Comparison of ENCODE assay signal across 8 mouse cellular contexts in genomic region chr7:140955758-140956555, GRCm38 (mm10). TPM values are rescaled to one million over a fixed set of nuclear protein-coding genes. Genes with fewer than 3 reads are reported as not detected.
A peak's percentile ranks its signal among the peaks of the same experiment; 100 is the strongest.
DNase-seq lines count a peak whose midpoint lies in the region; ATAC-seq lines count a peak whose summit lies in the region.

Gene Gm45717, minus strand, starts transcription at chr7:140955937.
Gene Ifitm2, minus strand, starts transcription at chr7:140955987.

- ATAC-seq in common myeloid progenitor, adult 5-6 weeks (replicated peaks; ENCODE audit: low read depth, poor library complexity, severe bottlenecking) = peak; percentile 76
- peak; percentile 35 for ATAC-seq in inflammation-experienced regulatory T-cells, adult 6 months
- ATAC-seq in liver, embryonic 11.5 days (replicated peaks; ENCODE audit: low FRiP score) = peak; percentile 65
- peak; percentile 30; the same call in 1 of the 2 replicates for ATAC-seq in monocyte, adult 5-6 weeks (replicated peaks; ENCODE audit: insufficient number of reproducible peaks, low FRiP score, low TSS enrichment, poor library complexity, severe bottlenecking)

- peak within 1 kb of the TSS; percentile 63 for H3K27ac ChIP-seq in liver, embryonic 11.5 days (ENCODE audit: low read depth, low read length)

- H3K4me1 ChIP-seq in liver, embryonic 11.5 days (replicated peaks; ENCODE audit: control insufficient read depth, insufficient read depth, low read length) = peaks cover 12% of the 10 kb centered on the region

- no peaks in the 10 kb centered on the region for H3K27me3 ChIP-seq in liver, embryonic 11.5 days (replicated peaks; ENCODE audit: control insufficient read depth, insufficient read depth, low read length)

- H3K9me3 ChIP-seq in liver, embryonic 11.5 days (ENCODE audit: control insufficient read depth, low read length) = no peaks in the 10 kb centered on the region

- DNase-seq in frontal cortex, postnatal 36 days (ENCODE audit: low spot score in 2 of 2) = peak; percentile 47 to 60
- DNase-seq in frontal cortex, postnatal 25 days (ENCODE audit: low spot score in 2 of 2) = no peak
- DNase-seq in gastrocnemius, postnatal 4 days (ENCODE audit: low spot score in 2 of 2) = peak; percentile 68 to 83
- DNase-seq in liver, embryonic 11.5 days (ENCODE audit: low spot score) = peak; percentile 56
- DNase-seq in thymus, postnatal 4 days = no peak

- 14% methylated on average over 11 of the region's 11 CpGs for WGBS in liver, embryonic 11.5 days

- H3K36me3 ChIP-seq in liver, embryonic 11.5 days (ENCODE audit: control insufficient read depth, insufficient read depth, low read length) = no peaks in the 10 kb centered on the region

- H3K4me2 ChIP-seq in liver, embryonic 11.5 days = peak within 1 kb of the TSS; percentile 70

- peak within 1 kb of the TSS; percentile 58 for H3K4me3 ChIP-seq in liver, embryonic 11.5 days (ENCODE audit: low read depth, low read length)

- H3K9ac ChIP-seq in liver, embryonic 11.5 days (ENCODE audit: low read depth, low read length) = peak within 1 kb of the TSS; percentile 61

RNA-seq across cellular contexts. Expression of gene Gm45717, which starts in this region (rescaled TPM):
- total RNA-seq in common myeloid progenitor, adult 5-6 weeks (2017) = 0.96 TPM in 1 of 2 replicates, not detected in the other
- total RNA-seq in gastrocnemius, postnatal 4 days (2021) = not detected
- polyA plus RNA-seq in inflammation-experienced regulatory T-cells, adult 6 months (2017; shearing (Covaris generic)) = not detected
- not detected in 2 replicates for polyA plus RNA-seq in liver, embryonic 11.5 days (2014; fragmentation: Nextera tagmentation; extraction: Ambion mirVana)
- total RNA-seq in monocyte, adult 5-6 weeks (2017) = not detected in 3 replicates

RNA-seq across cellular contexts. Expression of gene Ifitm2, which starts in this region (rescaled TPM):
- 275 and 332 TPM in 2 replicates for total RNA-seq in common myeloid progenitor, adult 5-6 weeks (2017)
- total RNA-seq in gastrocnemius, postnatal 4 days (2021) = 100 to 1,000 TPM; 238 to 274 TPM
- 10 to 100 TPM; 60.0 to 93.0 (median 74.2) TPM for polyA plus RNA-seq in inflammation-experienced regulatory T-cells, adult 6 months (2017; shearing (Covaris generic))
- polyA plus RNA-seq in liver, embryonic 11.5 days (2014; fragmentation: Nextera tagmentation; extraction: Ambion mirVana) = 478 and 500 TPM in 2 replicates
- 203 to 367 TPM (median 305 TPM) in 3 replicates for total RNA-seq in monocyte, adult 5-6 weeks (2017)

Comparison
In these comparisons a context has a peak if more than half of its experiments do, and no peak if none do; other contexts are left out.
1. DNase-seq: peak in frontal cortex, postnatal 36 days (2 of 2), gastrocnemius, postnatal 4 days (2 of 2) and liver, embryonic 11.5 days (single experiment); none in frontal cortex, postnatal 25 days (0 of 2) and thymus, postnatal 4 days (single experiment).
2. Peak in every context shown above with its lines, with median percentiles within 50 percentile points of each other: ATAC-seq.